Mouse (Mus musculus) heart, embryonic 11.5 days (tissue): ENCODE data around the gene Gng7. TPM values are rescaled to one million over a fixed set of nuclear protein-coding genes. Genes with fewer than 3 reads are reported as not detected.

Experiments used
- ATAC-seq: fragments of 200-750 bp; cut with Nextera tagmentation; replicated peaks from 2 replicates; pipeline ENCODE4 v1.8.0; 2017; ENCODE audit warnings: moderate library complexity; ENCODE audit not compliant: insufficient number of reproducible peaks, low FRiP score, low TSS enrichment
- H3K27ac ChIP-seq: fragments of 300-500 bp; sonication (generic); 2 replicates; pipeline ENCODE4 v1.5.1; 2014; ENCODE audit warnings: mild to moderate bottlenecking, low read depth, low read length
- H3K27me3 ChIP-seq: fragments of 300-500 bp; sonication (generic); 2 replicates; pipeline ENCODE4 v1.6.1; 2014; ENCODE audit warnings: mild to moderate bottlenecking, low read length, mixed read lengths; ENCODE audit not compliant: control insufficient read depth, insufficient read depth
- H3K36me3 ChIP-seq: fragments of 300-500 bp; sonication (generic); 2 replicates; pipeline ENCODE4 v1.6.1; 2014; ENCODE audit warnings: mild to moderate bottlenecking, low read length, moderate library complexity, mixed read lengths; ENCODE audit not compliant: control insufficient read depth, insufficient read depth
- H3K4me1 ChIP-seq: fragments of 300-500 bp; sonication (generic); 2 replicates; pipeline ENCODE4 v1.6.1; 2014; ENCODE audit warnings: low read length; ENCODE audit not compliant: control insufficient read depth, insufficient read depth
- H3K4me2 ChIP-seq: fragments of 300-500 bp; sonication (generic); 2 replicates; pipeline ENCODE4 v1.6.1; 2014; ENCODE audit warnings: mild to moderate bottlenecking, moderate library complexity
- H3K4me3 ChIP-seq: fragments of 300-500 bp; sonication (generic); 2 replicates; pipeline ENCODE4 v1.5.1; 2014; ENCODE audit warnings: low read depth, low read length
- H3K9ac ChIP-seq: fragments of 300-500 bp; sonication (generic); 2 replicates; pipeline ENCODE4 v1.6.1; 2014; ENCODE audit warnings: mild to moderate bottlenecking, low read depth, low read length, moderate library complexity
- H3K9me3 ChIP-seq: fragments of 300-500 bp; sonication (generic); replicated peaks from 2 replicates; pipeline ENCODE4 v1.6.1; 2016; ENCODE audit warnings: low read length; ENCODE audit not compliant: control insufficient read depth
- WGBS: fragments of 180-500 bp; shearing (Covaris S2); extraction: QIAGEN DNeasy Blood & Tissue Kit; methylation state at CpG from one replicate; pipeline ENCODE4 v1.1.7; 2014; ENCODE audit not compliant: insufficient replicate concordance; 5-methylcytosine and 5-hydroxymethylcytosine counted together
- polyA plus RNA-seq: library from polyadenylated mRNA; unstranded; fragments of >200 nt; fragmentation: Nextera tagmentation; extraction: Ambion mirVana; gene quantifications from 2 replicates; pipeline ENCODE4 v1.2.1, GENCODE M21; 2014

Gng7 gene
- polyA plus RNA-seq, 1 experiment from 2014 or later = 1.4 TPM

DNA sequence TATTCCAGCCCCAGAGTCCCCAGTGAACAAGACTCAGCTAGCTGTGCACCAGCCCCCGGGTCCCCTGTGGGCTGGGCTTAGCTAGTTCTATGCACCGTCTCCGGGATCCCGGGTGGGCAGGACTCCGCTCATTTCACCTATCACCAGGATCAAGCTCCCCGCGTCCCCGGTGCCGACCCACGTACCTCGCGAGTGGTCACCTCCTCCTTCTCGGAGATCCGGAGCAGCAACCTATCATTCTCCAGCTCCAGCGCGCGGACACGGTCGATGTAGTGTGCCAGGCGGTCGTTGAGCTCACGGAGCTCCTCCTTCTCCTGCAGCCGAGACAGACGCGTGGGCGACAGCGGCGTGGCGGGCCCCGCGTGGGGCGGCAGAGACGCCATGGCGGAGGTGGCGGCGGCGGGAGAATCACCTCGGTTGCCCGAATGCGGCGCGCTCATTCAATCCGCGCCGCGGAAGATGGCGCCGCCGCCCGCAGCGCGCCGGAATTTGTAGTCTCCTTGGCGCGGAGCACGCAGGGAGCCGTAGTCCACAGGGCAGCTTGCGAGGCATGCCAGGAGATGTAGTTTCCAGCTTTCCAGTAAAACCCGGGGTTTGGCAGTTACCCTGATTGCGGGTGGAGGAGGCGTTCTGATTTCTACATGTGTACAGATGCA is 96.8 kb downstream of the Gng7 start, which contains the start of gene Lmnb2:
Gene Lmnb2 (minus strand): TSS at position 467 of the 656 bp plus-strand sequence.
- peaks cover 12% of the 10 kb centered on the region for H3K4me1 ChIP-seq

DNA sequence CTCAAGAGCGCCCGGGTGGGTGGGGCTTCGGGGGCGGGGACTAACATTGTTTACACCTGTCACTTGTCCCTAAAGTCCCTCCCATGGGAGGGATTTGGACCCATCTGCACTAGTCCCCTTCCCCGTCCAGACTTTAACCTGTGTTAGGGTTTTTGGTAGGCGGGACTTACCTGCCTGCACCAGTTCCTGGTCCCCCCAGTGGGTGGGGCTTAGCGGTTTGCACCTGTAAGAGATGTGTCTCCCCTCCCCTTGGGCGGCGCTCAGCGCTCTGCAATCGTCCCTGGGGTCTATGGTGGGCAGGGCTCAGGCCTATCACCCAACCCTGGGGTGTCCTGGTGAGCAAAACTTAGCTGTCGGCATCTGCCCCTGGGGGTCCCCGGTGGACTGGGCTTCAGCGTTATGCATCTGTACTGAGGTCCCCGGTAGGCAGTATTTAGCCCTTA is 97.4 kb downstream of the Gng7 start:
- Histone ChIP-seq H3K9ac (peak overlapping the region; percentile 86), H3K4me1 (peaks cover 12% of the 10 kb centered on the region), H3K27me3 (no peaks in the 10 kb centered on the region), H3K9me3 (no peaks in the 10 kb centered on the region), H3K4me3 (peak overlapping the region; percentile 62), H3K27ac (no peak overlapping the region; the same call in 1 of the 2 replicates), H3K4me2 (peak overlapping the region; percentile 97), H3K36me3 (peaks cover 3% of the 10 kb centered on the region; the same call in 1 of the 2 replicates)
- WGBS = 4% methylated on average over 15 of the region's 15 CpGs
- ATAC-seq = peak; percentile 32; the same call in 1 of the 2 replicates

More for the DNA sequence above, 96.8 kb downstream of the Gng7 start, which contains the start of gene Lmnb2:
- Histone ChIP-seq H3K4me3 (peak within 1 kb of the TSS; percentile 62), H3K9ac (peak within 1 kb of the TSS; percentile 86), H3K4me2 (peak within 1 kb of the TSS; percentile 97), H3K27ac (peak within 1 kb of the TSS; percentile 18), H3K27me3 (no peaks in the 10 kb centered on the region), H3K9me3 (no peaks in the 10 kb centered on the region), H3K36me3 (peaks cover 3% of the 10 kb centered on the region; the same call in 1 of the 2 replicates)
- ATAC-seq = peak; percentile 12; the same call in 1 of the 2 replicates
- WGBS = under 1% methylated on average over 61 of the region's 61 CpGs

DNA sequence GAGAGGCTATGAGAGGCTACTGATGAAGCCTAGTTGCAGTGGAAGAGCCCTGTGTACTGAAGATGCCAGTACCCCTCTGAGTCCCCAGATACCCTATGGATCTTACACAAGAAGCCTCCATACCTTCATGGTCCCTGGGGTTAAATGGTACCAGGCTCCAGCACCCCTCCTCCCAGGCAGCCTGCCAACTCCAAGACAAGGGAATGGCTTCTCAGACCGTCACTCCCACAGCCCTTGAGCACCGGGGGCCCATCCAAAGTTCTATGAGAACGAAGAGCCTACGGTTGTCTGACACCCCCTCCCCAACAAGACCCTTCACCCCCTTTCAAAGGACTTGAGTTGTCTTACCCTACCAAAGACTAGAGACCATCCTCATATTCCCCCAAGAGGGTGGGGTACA is 99.0 kb downstream of the Gng7 start:
- Histone ChIP-seq H3K36me3 (peaks cover 3% of the 10 kb centered on the region), H3K9me3 (no peaks in the 10 kb centered on the region), H3K4me3 (no peak overlapping the region), H3K27me3 (no peaks in the 10 kb centered on the region), H3K4me1 (peaks cover 12% of the 10 kb centered on the region), H3K9ac (no peak overlapping the region), H3K27ac (no peak overlapping the region), H3K4me2 (no peak overlapping the region)
- no peak for ATAC-seq
- 83% methylated on average over 4 of the region's 4 CpGs for WGBS

- 78% methylated on average over 2 of the region's 2 CpGs for WGBS
- no peaks in the 10 kb centered on the region for H3K9me3 ChIP-seq
- no peak for ATAC-seq
These were observed 99.5 kb downstream of the Gng7 start for GRCm38 (mm10) chr10:80915260-80915659.

DNA sequence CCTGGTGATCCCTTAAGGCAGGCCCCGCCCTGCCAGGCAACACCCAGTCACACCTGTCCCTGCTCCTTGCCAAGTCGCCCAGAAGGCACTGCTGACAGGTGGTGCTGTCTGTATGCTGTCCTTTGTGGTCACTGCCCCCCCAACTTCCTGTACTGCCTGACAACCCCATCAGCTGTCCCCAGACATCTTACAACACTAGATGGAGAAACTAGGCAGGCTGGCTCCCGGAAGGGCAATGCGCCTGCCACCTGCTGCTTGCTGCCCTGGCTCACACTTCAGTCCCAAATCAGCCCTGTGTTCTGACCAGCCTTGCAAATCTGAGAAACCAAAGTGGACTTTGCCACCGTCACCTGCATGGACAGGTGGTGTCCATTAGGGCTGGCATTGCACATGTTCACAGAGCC is 100.5 kb downstream of the Gng7 start:
- Histone ChIP-seq H3K36me3 (peaks cover 8% of the 10 kb centered on the region), H3K9ac (peak overlapping the region; percentile 30; the same call in 1 of the 2 replicates), H3K4me1 (peaks cover 12% of the 10 kb centered on the region), H3K27ac (no peak overlapping the region), H3K4me2 (no peak overlapping the region), H3K4me3 (no peak overlapping the region), H3K27me3 (no peaks in the 10 kb centered on the region), H3K9me3 (no peaks in the 10 kb centered on the region)
- no peak for ATAC-seq
- WGBS = 81% methylated on average over 5 of the region's 5 CpGs

More at GRCm38 (mm10) chr10:80915260-80915659, 99.5 kb downstream of the Gng7 start:
- H3K27ac ChIP-seq = no peak overlapping the region
- H3K27me3 ChIP-seq = no peaks in the 10 kb centered on the region
- peaks cover 12% of the 10 kb centered on the region for H3K4me1 ChIP-seq
- peaks cover 5% of the 10 kb centered on the region for H3K36me3 ChIP-seq
- no peak overlapping the region for H3K9ac ChIP-seq
- H3K4me2 ChIP-seq = no peak overlapping the region
- H3K4me3 ChIP-seq = no peak overlapping the region

DNA sequence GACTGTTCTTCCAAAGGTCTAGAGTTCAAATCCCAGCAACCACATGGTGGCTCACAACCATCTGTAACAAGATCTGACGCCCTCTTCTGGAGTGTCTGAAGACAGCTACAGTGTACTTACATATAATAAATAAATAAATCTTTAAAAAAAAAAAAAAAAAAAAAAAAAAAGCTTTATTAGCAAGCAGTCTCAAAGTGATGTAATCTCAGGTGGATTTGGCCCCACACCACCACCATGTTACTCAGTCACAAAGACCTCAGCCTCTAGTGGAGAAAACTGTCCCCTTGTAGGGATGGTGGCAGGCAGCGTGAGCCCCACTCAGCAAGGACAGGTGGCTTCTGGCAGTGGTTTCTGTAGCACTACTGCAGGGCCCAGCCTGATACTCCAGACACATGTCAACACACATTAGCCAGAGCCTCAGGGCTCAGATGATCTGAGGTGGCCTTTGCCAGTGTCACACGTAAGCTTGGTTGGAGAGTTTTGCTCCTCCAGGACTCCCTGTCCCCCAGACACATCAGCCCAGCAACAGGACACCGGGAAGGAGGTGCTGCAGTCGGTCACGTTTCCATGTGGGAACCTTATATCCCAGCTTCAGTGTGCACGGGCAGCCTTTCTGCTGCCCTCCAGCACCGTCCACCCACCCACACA is 101.3 kb downstream of the Gng7 start:
- H3K36me3 ChIP-seq = peaks cover 14% of the 10 kb centered on the region
- H3K4me3 ChIP-seq = no peak overlapping the region
- no peak for ATAC-seq
- 86% methylated on average over 7 of the region's 8 CpGs for WGBS
- H3K4me1 ChIP-seq = peaks cover 10% of the 10 kb centered on the region
- no peak overlapping the region for H3K27ac ChIP-seq
- no peak overlapping the region for H3K4me2 ChIP-seq
- H3K9me3 ChIP-seq = no peaks in the 10 kb centered on the region
- peak overlapping the region; percentile 30; the same call in 1 of the 2 replicates for H3K9ac ChIP-seq
- no peaks in the 10 kb centered on the region for H3K27me3 ChIP-seq

GRCm38 (mm10) chr10:80911891-80912290 is 102.9 kb downstream of the Gng7 start:
- Histone ChIP-seq H3K36me3 (peaks cover 18% of the 10 kb centered on the region), H3K27me3 (no peaks in the 10 kb centered on the region), H3K4me1 (peaks cover 4% of the 10 kb centered on the region), H3K9me3 (no peaks in the 10 kb centered on the region), H3K4me3 (no peak overlapping the region), H3K27ac (no peak overlapping the region), H3K9ac (no peak overlapping the region), H3K4me2 (no peak overlapping the region)
- no peak for ATAC-seq

DNA sequence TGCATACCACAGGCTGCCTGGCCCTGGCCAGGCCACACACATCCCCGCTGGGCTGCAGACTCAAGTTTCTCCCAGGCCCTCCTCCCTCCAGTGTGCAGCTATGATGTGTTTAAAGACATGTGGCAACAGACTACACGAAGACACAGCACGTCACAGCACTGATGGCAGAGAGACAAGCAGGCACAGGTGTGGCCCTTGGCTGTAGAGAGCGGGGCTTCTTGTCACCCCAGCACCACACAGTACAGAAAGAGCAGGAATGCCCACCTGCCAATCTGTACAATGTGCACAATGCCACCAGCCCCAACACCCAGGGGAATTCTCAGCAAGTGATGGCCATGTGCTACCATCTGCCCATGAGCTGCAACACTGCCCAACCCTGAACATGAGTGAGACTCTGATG is 103.4 kb downstream of the Gng7 start:
- no peak overlapping the region for H3K4me2 ChIP-seq
- peaks cover 20% of the 10 kb centered on the region for H3K36me3 ChIP-seq
- no peaks in the 10 kb centered on the region for H3K27me3 ChIP-seq
- peaks cover 4% of the 10 kb centered on the region for H3K4me1 ChIP-seq
- H3K9me3 ChIP-seq = no peaks in the 10 kb centered on the region
- H3K4me3 ChIP-seq = no peak overlapping the region
- ATAC-seq = no peak
- WGBS = 89% methylated on average over 4 of the region's 4 CpGs
- no peak overlapping the region for H3K9ac ChIP-seq
- no peak overlapping the region for H3K27ac ChIP-seq
